In the genomic region with DNA sequence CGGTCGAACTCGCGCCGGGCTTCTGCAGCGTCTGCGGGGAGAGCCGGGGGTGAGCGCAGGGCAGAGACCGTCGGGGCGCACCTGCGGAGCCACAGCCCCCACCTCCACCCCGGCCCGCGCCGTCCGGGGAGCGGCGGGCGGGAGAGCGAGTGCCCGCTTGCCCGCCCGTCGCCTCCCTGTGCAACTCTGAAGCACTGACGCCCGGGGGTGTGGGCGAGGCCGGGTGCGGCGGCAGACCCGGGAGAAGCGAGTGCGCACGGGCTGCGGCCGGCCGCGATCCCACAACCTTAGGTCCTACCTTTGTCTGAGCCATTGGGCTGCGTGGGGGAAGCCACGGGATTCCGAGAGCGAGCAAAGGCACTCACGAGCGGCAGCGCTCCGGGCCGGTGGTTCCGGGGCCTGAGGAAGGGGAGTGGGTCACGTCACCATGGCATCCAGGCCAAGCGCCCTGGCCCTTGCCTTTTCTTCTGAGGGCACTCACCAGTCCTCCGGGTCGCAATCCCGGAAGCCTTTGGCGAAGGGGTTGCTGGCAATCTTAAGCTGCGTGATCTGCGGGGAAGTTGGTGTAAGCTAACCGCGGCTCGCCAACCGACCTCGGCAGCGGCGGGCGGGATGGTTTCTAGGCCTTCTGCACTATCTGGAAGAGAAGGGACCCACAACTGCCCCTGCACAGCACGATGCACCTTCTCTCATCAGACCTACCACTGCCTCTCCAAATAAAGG, we compare ENCODE assay signal across 8 mouse cellular contexts. TPM values are rescaled to one million over a fixed set of nuclear protein-coding genes. Genes with fewer than 3 reads are reported as not detected.
DNase-seq lines count a peak whose midpoint lies in the region; ATAC-seq and TF ChIP-seq lines count a peak whose summit lies in the region.

No protein-coding gene starts in this region.

- peak overlapping the region; percentile 41 for H3K4me3 ChIP-seq in liver, embryonic 11.5 days (ENCODE audit: low read depth, low read length)
- H3K4me3 ChIP-seq in embryonic facial prominence, embryonic 15.5 days (replicated peaks), result peak overlapping the region; percentile 43
- peak overlapping the region; percentile 23 for H3K4me3 ChIP-seq in limb, embryonic 11.5 days (ENCODE audit: low read depth, low read length)
- H3K4me3 ChIP-seq in olfactory bulb, adult 2 months (ENCODE audit: insufficient read depth, low read depth, low read length), result peak overlapping the region; percentile 40

- H3K27ac ChIP-seq in liver, embryonic 11.5 days (ENCODE audit: low read depth, low read length), result no peak overlapping the region
- no peak overlapping the region for H3K27ac ChIP-seq in embryonic facial prominence, embryonic 15.5 days (replicated peaks)
- no peak overlapping the region for H3K27ac ChIP-seq in limb, embryonic 11.5 days (replicated peaks; ENCODE audit: low read depth, low read length)
- no peak overlapping the region for H3K27ac ChIP-seq in olfactory bulb, adult 2 months (ENCODE audit: insufficient read depth, low read depth, low read length)

- no peak for TF ChIP-seq POLR2A in olfactory bulb, adult 2 months (IDR thresholded peaks at IDR 0.05; ENCODE audit: insufficient read depth, low read depth, low read length)

- peaks cover 95% of the 10 kb centered on the region for H3K27me3 ChIP-seq in liver, embryonic 11.5 days (replicated peaks; ENCODE audit: control insufficient read depth, insufficient read depth, low read length)
- peaks cover 82% of the 10 kb centered on the region for H3K27me3 ChIP-seq in embryonic facial prominence, embryonic 15.5 days
- H3K27me3 ChIP-seq in limb, embryonic 11.5 days (ENCODE audit: control insufficient read depth, insufficient read depth, low read length), result peaks cover 73% of the 10 kb centered on the region

- H3K9me3 ChIP-seq in liver, embryonic 11.5 days (ENCODE audit: control insufficient read depth, low read length), result no peaks in the 10 kb centered on the region
- no peaks in the 10 kb centered on the region for H3K9me3 ChIP-seq in embryonic facial prominence, embryonic 15.5 days (replicated peaks)
- no peaks in the 10 kb centered on the region for H3K9me3 ChIP-seq in limb, embryonic 11.5 days (ENCODE audit: control insufficient read depth, low read length)

- no peaks in the 10 kb centered on the region for H3K36me3 ChIP-seq in liver, embryonic 11.5 days (ENCODE audit: control insufficient read depth, insufficient read depth, low read length)
- H3K36me3 ChIP-seq in embryonic facial prominence, embryonic 15.5 days, result no peaks in the 10 kb centered on the region
- H3K36me3 ChIP-seq in limb, embryonic 11.5 days (ENCODE audit: control insufficient read depth, insufficient read depth, low read length), result no peaks in the 10 kb centered on the region

- WGBS in liver, embryonic 11.5 days, result 3% methylated on average over 47 of the region's 67 CpGs
- WGBS in embryonic facial prominence, embryonic 15.5 days, result 5% methylated on average over 63 of the region's 67 CpGs
- under 1% methylated on average over 62 of the region's 67 CpGs for WGBS in limb, embryonic 11.5 days
- 7% methylated on average over 67 of the region's 67 CpGs for WGBS in olfactory bulb, adult 2 months

- peak overlapping the region; percentile 59 for H3K4me2 ChIP-seq in liver, embryonic 11.5 days
- H3K4me2 ChIP-seq in embryonic facial prominence, embryonic 15.5 days (replicated peaks), result peak overlapping the region; percentile 78
- H3K4me2 ChIP-seq in limb, embryonic 11.5 days (ENCODE audit: low read depth, severe bottlenecking), result peak overlapping the region; percentile 42; the same call in 1 of the 2 replicates

- H3K9ac ChIP-seq in liver, embryonic 11.5 days (ENCODE audit: low read depth, low read length), result no peak overlapping the region
- no peak overlapping the region for H3K9ac ChIP-seq in embryonic facial prominence, embryonic 15.5 days
- H3K9ac ChIP-seq in limb, embryonic 11.5 days (ENCODE audit: low read length), result 0 out of 2 replicates have a peak overlapping the region, but pooled peaks have one; percentile 30

- no peak for TF ChIP-seq CTCF in olfactory bulb, adult 2 months (IDR thresholded peaks at IDR 0.05; ENCODE audit: insufficient read depth, low read depth, low read length)

- peaks cover 9% of the 10 kb centered on the region for H3K4me1 ChIP-seq in liver, embryonic 11.5 days (replicated peaks; ENCODE audit: control insufficient read depth, insufficient read depth, low read length)
- peaks cover 40% of the 10 kb centered on the region for H3K4me1 ChIP-seq in embryonic facial prominence, embryonic 15.5 days
- peaks cover 16% of the 10 kb centered on the region for H3K4me1 ChIP-seq in limb, embryonic 11.5 days (ENCODE audit: control insufficient read depth, insufficient read depth, low read length)
- peaks cover 28% of the 10 kb centered on the region for H3K4me1 ChIP-seq in olfactory bulb, adult 2 months (ENCODE audit: control insufficient read depth, insufficient read depth, low read length)

- DNase-seq in liver, embryonic 11.5 days (ENCODE audit: low spot score), result no peak
- no peak for DNase-seq in liver
- DNase-seq in limb, embryonic 11.5 days (ENCODE audit: low spot score), result peak; percentile 65
- no peak for DNase-seq in right cerebral cortex, adult 18-20 months
- DNase-seq in frontal cortex, postnatal 14 days (ENCODE audit: low spot score in 2 of 2), result no peak

- no peak for ATAC-seq in liver, embryonic 11.5 days (replicated peaks; ENCODE audit: low FRiP score)
- ATAC-seq in embryonic facial prominence, embryonic 15.5 days (ENCODE audit: insufficient number of reproducible peaks, low FRiP score, low TSS enrichment, low read depth), result no peak
- no peak for ATAC-seq in limb, embryonic 11.5 days (ENCODE audit: insufficient number of reproducible peaks, low FRiP score, low TSS enrichment, low read depth)
- no peak for ATAC-seq in CD4-positive, CD25-positive, alpha-beta regulatory T cell, adult 4 months

RNA-seq across cellular contexts. Expression of a gene that starts 7.9 kb away (rescaled TPM):
- polyA plus RNA-seq in liver, embryonic 11.5 days (2014; fragmentation: Nextera tagmentation; extraction: Ambion mirVana), result 0.17 and 0.43 TPM in 2 replicates
- 24.0 and 24.3 TPM in 2 replicates for polyA plus RNA-seq in embryonic facial prominence, embryonic 15.5 days (2015; fragmentation: Nextera tagmentation; extraction: Ambion mirVana)
- 2.3 and 2.5 TPM in 2 replicates for polyA plus RNA-seq in limb, embryonic 11.5 days (2014; fragmentation: Nextera tagmentation; extraction: Ambion mirVana)
- not detected in 2 replicates for polyA plus RNA-seq in olfactory bulb, adult 2 months (2012; ENCODE audit: insufficient read depth, insufficient read length, low replicate concordance, missing spikeins)
- polyA plus RNA-seq in CD4-positive, CD25-positive, alpha-beta regulatory T cell, adult 4 months (2017; shearing (Covaris generic)), result not detected

RNA-seq across cellular contexts. Expression of a gene that starts 39.6 kb away (rescaled TPM):
- 42.4 and 46.3 TPM in 2 replicates for polyA plus RNA-seq in liver, embryonic 11.5 days (2014; fragmentation: Nextera tagmentation; extraction: Ambion mirVana)
- 2.6 and 2.8 TPM in 2 replicates for polyA plus RNA-seq in embryonic facial prominence, embryonic 15.5 days (2015; fragmentation: Nextera tagmentation; extraction: Ambion mirVana)
- 4.1 and 4.5 TPM in 2 replicates for polyA plus RNA-seq in limb, embryonic 11.5 days (2014; fragmentation: Nextera tagmentation; extraction: Ambion mirVana)
- not detected in 2 replicates for polyA plus RNA-seq in olfactory bulb, adult 2 months (2012; ENCODE audit: insufficient read depth, insufficient read length, low replicate concordance, missing spikeins)
- polyA plus RNA-seq in CD4-positive, CD25-positive, alpha-beta regulatory T cell, adult 4 months (2017; shearing (Covaris generic)), result not detected

RNA-seq across cellular contexts. Expression of a gene that starts 43.6 kb away (rescaled TPM):
- polyA plus RNA-seq in liver, embryonic 11.5 days (2014; fragmentation: Nextera tagmentation; extraction: Ambion mirVana), result not detected in 2 replicates
- 7.2 and 7.8 TPM in 2 replicates for polyA plus RNA-seq in embryonic facial prominence, embryonic 15.5 days (2015; fragmentation: Nextera tagmentation; extraction: Ambion mirVana)
- 2.3 and 2.4 TPM in 2 replicates for polyA plus RNA-seq in limb, embryonic 11.5 days (2014; fragmentation: Nextera tagmentation; extraction: Ambion mirVana)
- polyA plus RNA-seq in olfactory bulb, adult 2 months (2012; ENCODE audit: insufficient read depth, insufficient read length, low replicate concordance, missing spikeins), result not detected in 2 replicates
- polyA plus RNA-seq in CD4-positive, CD25-positive, alpha-beta regulatory T cell, adult 4 months (2017; shearing (Covaris generic)), result not detected

RNA-seq across cellular contexts. Expression of a gene that starts 47.2 kb away (rescaled TPM):
- polyA plus RNA-seq in liver, embryonic 11.5 days (2014; fragmentation: Nextera tagmentation; extraction: Ambion mirVana), result 6.0 and 6.2 TPM in 2 replicates
- polyA plus RNA-seq in embryonic facial prominence, embryonic 15.5 days (2015; fragmentation: Nextera tagmentation; extraction: Ambion mirVana), result 51.1 and 64.8 TPM in 2 replicates
- polyA plus RNA-seq in limb, embryonic 11.5 days (2014; fragmentation: Nextera tagmentation; extraction: Ambion mirVana), result 30.0 and 31.1 TPM in 2 replicates
- polyA plus RNA-seq in olfactory bulb, adult 2 months (2012; ENCODE audit: insufficient read depth, insufficient read length, low replicate concordance, missing spikeins), result not detected in 2 replicates
- polyA plus RNA-seq in CD4-positive, CD25-positive, alpha-beta regulatory T cell, adult 4 months (2017; shearing (Covaris generic)), result 1 to 10 TPM in 1 of 2 experiments, under 1 TPM in 1; 0.36 to 1.5 TPM
